Mouse (Mus musculus): Measurements from ENCODE around the gene Dnajb4. TPM values are rescaled to one million over a fixed set of nuclear protein-coding genes. Genes with fewer than 3 reads are reported as not detected.

Gene Dnajb4
- polyA plus RNA-seq, 1 experiment from 2014 or later, result 41.4 TPM

GRCm38 (mm10) chr3:152190679-152191477 is 19.2 kb downstream of the Dnajb4 start:
- H3K27ac ChIP-seq, result peak overlapping the region; percentile 72
- 50% methylated on average over 9 of the region's 9 CpGs for WGBS
- H3K4me2 ChIP-seq, result peak overlapping the region; percentile 55
- 0 out of 2 replicates have a peak, but pooled peaks cover 3% of the 10 kb centered on the region for H3K36me3 ChIP-seq
- H3K27me3 ChIP-seq, result no peaks in the 10 kb centered on the region
- no peaks in the 10 kb centered on the region for H3K9me3 ChIP-seq
- H3K9ac ChIP-seq, result peak overlapping the region; percentile 38
- H3K4me1 ChIP-seq, result peaks cover 29% of the 10 kb centered on the region
- peak overlapping the region; percentile 47 for H3K4me3 ChIP-seq
- no peak for ATAC-seq (ENCODE audit: borderline replicate concordance, extremely low read depth, low FRiP score, low TSS enrichment)

- H3K9ac ChIP-seq, result no peak overlapping the region
- H3K9me3 ChIP-seq, result no peaks in the 10 kb centered on the region
- peak overlapping the region; percentile 4; the same call in 1 of the 2 replicates for H3K4me3 ChIP-seq
- peaks cover 29% of the 10 kb centered on the region for H3K4me1 ChIP-seq
- H3K36me3 ChIP-seq, result peaks cover 18% of the 10 kb centered on the region
- H3K27ac ChIP-seq, result peak overlapping the region; percentile 34; the same call in 1 of the 2 replicates
- ATAC-seq (ENCODE audit: borderline replicate concordance, extremely low read depth, low FRiP score, low TSS enrichment), result no peak
- WGBS, result 29% methylated on average over 4 of the region's 4 CpGs
- peak overlapping the region; percentile 26 for H3K4me2 ChIP-seq
- H3K27me3 ChIP-seq, result no peaks in the 10 kb centered on the region
These were observed 20.8 kb downstream of the Dnajb4 start for GRCm38 (mm10) chr3:152189306-152189705.

- Histone ChIP-seq H3K27ac (no peak overlapping the region), H3K36me3 (peaks cover 33% of the 10 kb centered on the region), H3K4me1 (peaks cover 24% of the 10 kb centered on the region), H3K4me2 (no peak overlapping the region), H3K9ac (no peak overlapping the region), H3K27me3 (no peaks in the 10 kb centered on the region), H3K4me3 (no peak overlapping the region), H3K9me3 (no peaks in the 10 kb centered on the region)
- WGBS, result 53% methylated on average over 6 of the region's 6 CpGs
- ATAC-seq (ENCODE audit: borderline replicate concordance, extremely low read depth, low FRiP score, low TSS enrichment), result no peak
These were observed 24.0 kb downstream of the Dnajb4 start for GRCm38 (mm10) chr3:152186106-152186505.

- Histone ChIP-seq H3K4me2 (no peak overlapping the region), H3K9me3 (no peaks in the 10 kb centered on the region), H3K4me3 (no peak overlapping the region), H3K27ac (no peak overlapping the region), H3K36me3 (peaks cover 35% of the 10 kb centered on the region), H3K27me3 (no peaks in the 10 kb centered on the region), H3K9ac (no peak overlapping the region), H3K4me1 (0 out of 2 replicates have a peak, but pooled peaks cover 2% of the 10 kb centered on the region)
- 84% methylated on average over 9 of the region's 9 CpGs for WGBS
- no peak for ATAC-seq (ENCODE audit: borderline replicate concordance, extremely low read depth, low FRiP score, low TSS enrichment)
These were observed 26.6 kb downstream of the Dnajb4 start for GRCm38 (mm10) chr3:152183522-152183921.

DNA sequence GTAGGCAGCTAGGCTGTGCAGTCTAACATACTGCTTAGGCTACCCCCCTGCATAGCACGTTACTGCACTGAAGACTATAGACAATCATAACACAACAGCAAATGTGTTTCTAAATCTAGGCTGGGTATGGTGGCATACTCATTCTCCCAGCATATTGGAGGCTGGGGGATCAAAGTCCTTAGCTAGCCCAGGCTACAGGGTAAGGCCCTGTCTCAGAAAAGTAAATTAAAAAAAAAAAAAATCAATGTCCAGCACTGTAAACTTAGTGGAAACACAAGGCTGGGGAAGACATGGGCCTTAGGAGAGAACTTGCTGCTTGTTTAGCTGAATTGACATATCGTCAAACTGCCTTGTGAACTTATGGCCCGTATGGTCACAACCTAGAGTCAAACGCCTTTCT is 29.5 kb downstream of the Dnajb4 start:
- H3K27me3 ChIP-seq, result no peaks in the 10 kb centered on the region
- no peak overlapping the region for H3K4me2 ChIP-seq
- no peak overlapping the region for H3K9ac ChIP-seq
- 81% methylated on average over 4 of the region's 4 CpGs for WGBS
- no peak overlapping the region for H3K27ac ChIP-seq
- peaks cover 29% of the 10 kb centered on the region for H3K36me3 ChIP-seq
- no peaks in the 10 kb centered on the region for H3K9me3 ChIP-seq
- no peak overlapping the region for H3K4me3 ChIP-seq
- ATAC-seq (ENCODE audit: borderline replicate concordance, extremely low read depth, low FRiP score, low TSS enrichment), result no peak
- H3K4me1 ChIP-seq, result no peaks in the 10 kb centered on the region

- H3K9ac ChIP-seq, result no peak overlapping the region
- no peaks in the 10 kb centered on the region for H3K9me3 ChIP-seq
- no peak overlapping the region for H3K4me3 ChIP-seq
- no peaks in the 10 kb centered on the region for H3K27me3 ChIP-seq
- peaks cover 16% of the 10 kb centered on the region for H3K36me3 ChIP-seq
- ATAC-seq (ENCODE audit: borderline replicate concordance, extremely low read depth, low FRiP score, low TSS enrichment), result no peak
- no peaks in the 10 kb centered on the region for H3K4me1 ChIP-seq
- no peak overlapping the region for H3K27ac ChIP-seq
- 64% methylated on average over 1 of the region's 1 CpGs for WGBS
- no peak overlapping the region for H3K4me2 ChIP-seq
These were observed 30.8 kb downstream of the Dnajb4 start for GRCm38 (mm10) chr3:152179285-152179684.

- H3K4me3 ChIP-seq, result no peak overlapping the region
- no peaks in the 10 kb centered on the region for H3K27me3 ChIP-seq
- no peaks in the 10 kb centered on the region for H3K9me3 ChIP-seq
- no peak overlapping the region for H3K4me2 ChIP-seq
- no peak overlapping the region for H3K9ac ChIP-seq
- ATAC-seq (ENCODE audit: borderline replicate concordance, extremely low read depth, low FRiP score, low TSS enrichment), result no peak
- no peaks in the 10 kb centered on the region for H3K4me1 ChIP-seq
- H3K36me3 ChIP-seq, result peaks cover 16% of the 10 kb centered on the region
- WGBS, result 86% methylated on average over 4 of the region's 4 CpGs
- H3K27ac ChIP-seq, result no peak overlapping the region
These were observed 31.3 kb downstream of the Dnajb4 start for GRCm38 (mm10) chr3:152178816-152179215.

DNA sequence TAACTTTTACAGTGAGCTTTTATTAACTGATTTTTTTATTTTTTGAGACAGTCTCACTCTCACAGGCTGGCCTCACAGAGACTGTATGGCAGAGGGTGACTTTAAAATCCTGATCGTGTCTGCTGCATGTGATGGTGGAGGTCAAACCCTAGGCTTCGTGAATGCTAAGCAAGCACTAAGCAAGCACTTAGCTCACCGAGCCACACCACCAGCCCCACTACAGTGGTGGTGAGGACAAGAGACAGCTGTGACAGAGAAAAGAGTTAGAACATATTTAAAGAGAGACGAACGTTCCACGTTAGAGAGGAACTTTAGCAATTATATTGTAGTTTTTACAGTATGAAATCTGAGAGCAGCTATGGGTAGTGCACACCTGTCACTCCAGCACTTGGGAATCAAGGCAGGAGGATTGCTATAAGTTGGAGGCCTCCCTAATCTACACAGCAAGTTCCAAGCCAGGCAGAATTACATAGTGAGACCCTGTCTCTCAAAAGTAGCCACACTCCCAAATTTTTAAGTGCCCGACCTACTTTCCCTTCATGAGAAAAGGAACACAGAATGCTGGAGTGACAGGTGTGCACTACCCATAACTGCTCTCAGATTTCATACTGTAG is 37.7 kb downstream of the Dnajb4 start:
- ATAC-seq (ENCODE audit: borderline replicate concordance, extremely low read depth, low FRiP score, low TSS enrichment), result peak; percentile 78
- H3K4me3 ChIP-seq, result no peak overlapping the region
- no peak overlapping the region for H3K9ac ChIP-seq
- peaks cover 30% of the 10 kb centered on the region for H3K4me1 ChIP-seq
- no peaks in the 10 kb centered on the region for H3K36me3 ChIP-seq
- no peaks in the 10 kb centered on the region for H3K9me3 ChIP-seq
- H3K27ac ChIP-seq, result peak overlapping the region; percentile 14
- 21% methylated on average over 7 of the region's 7 CpGs for WGBS
- no peaks in the 10 kb centered on the region for H3K27me3 ChIP-seq
- H3K4me2 ChIP-seq, result no peak overlapping the region

DNA sequence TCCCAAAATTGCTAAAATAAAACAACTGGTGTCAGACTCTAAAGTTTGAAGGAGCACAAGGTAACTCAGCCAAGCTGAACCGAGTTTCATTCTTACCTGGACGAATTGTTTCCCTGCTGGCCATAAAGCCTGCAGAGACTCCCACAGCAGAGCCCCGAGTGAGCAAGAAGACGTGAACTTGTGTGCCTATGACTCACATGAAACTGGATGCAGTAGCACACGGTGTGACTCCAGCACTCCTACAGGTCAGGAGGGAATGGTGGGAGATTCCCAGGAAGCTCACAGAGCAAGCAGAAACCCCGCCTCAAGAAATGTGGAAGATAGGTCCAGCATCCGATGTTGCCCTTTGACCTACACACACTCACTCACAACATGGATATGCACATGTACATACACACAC is 38.2 kb downstream of the Dnajb4 start:
- Histone ChIP-seq H3K4me1 (peaks cover 36% of the 10 kb centered on the region), H3K9ac (no peak overlapping the region), H3K9me3 (no peaks in the 10 kb centered on the region), H3K36me3 (no peaks in the 10 kb centered on the region), H3K27ac (peak overlapping the region; percentile 14), H3K4me3 (no peak overlapping the region), H3K27me3 (no peaks in the 10 kb centered on the region), H3K4me2 (no peak overlapping the region)
- 46% methylated on average over 7 of the region's 7 CpGs for WGBS
- ATAC-seq (ENCODE audit: borderline replicate concordance, extremely low read depth, low FRiP score, low TSS enrichment), result no peak

DNA sequence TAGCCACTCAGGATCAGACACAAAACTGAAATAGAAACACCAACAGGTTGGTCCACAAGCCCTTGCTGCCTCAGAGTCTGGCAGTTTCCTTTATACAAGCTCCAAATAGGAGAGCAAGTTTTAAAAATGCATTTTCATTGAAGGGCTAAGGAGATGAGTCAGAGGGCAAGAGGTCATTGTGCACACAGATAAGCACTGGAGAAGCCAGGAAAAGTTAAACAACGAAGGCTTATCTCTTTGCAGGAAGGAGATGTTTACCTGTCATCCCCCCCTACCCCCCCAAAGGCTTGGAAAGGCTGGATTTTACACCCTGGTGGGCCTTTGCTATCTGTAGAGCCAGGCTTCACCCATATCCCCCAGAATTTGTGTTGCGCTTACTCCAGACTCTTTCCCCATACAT is 38.9 kb downstream of the Dnajb4 start:
- Histone ChIP-seq H3K9ac (no peak overlapping the region), H3K27me3 (no peaks in the 10 kb centered on the region), H3K4me2 (no peak overlapping the region), H3K4me1 (peaks cover 40% of the 10 kb centered on the region), H3K4me3 (no peak overlapping the region), H3K27ac (0 out of 2 replicates have a peak overlapping the region, but pooled peaks have one; percentile 36), H3K36me3 (no peaks in the 10 kb centered on the region), H3K9me3 (no peaks in the 10 kb centered on the region)
- ATAC-seq (ENCODE audit: borderline replicate concordance, extremely low read depth, low FRiP score, low TSS enrichment), result no peak
- WGBS, result 58% methylated on average over 2 of the region's 2 CpGs

- Histone ChIP-seq H3K4me3 (no peak overlapping the region), H3K4me1 (peaks cover 48% of the 10 kb centered on the region), H3K36me3 (no peaks in the 10 kb centered on the region), H3K4me2 (no peak overlapping the region), H3K9me3 (no peaks in the 10 kb centered on the region), H3K9ac (no peak overlapping the region), H3K27ac (0 out of 2 replicates have a peak overlapping the region, but pooled peaks have one; percentile 36), H3K27me3 (peaks cover 4% of the 10 kb centered on the region)
- WGBS, result 0% methylated on average over 1 of the region's 1 CpGs
- peak; percentile 65; the same call in 1 of the 2 replicates for ATAC-seq (ENCODE audit: borderline replicate concordance, extremely low read depth, low FRiP score, low TSS enrichment)
These were observed 39.7 kb downstream of the Dnajb4 start for GRCm38 (mm10) chr3:152170407-152170806.

GRCm38 (mm10) chr3:152168007-152168406 is 42.1 kb downstream of the Dnajb4 start:
- Histone ChIP-seq H3K4me3 (no peak overlapping the region), H3K9me3 (no peaks in the 10 kb centered on the region), H3K27ac (no peak overlapping the region), H3K4me2 (no peak overlapping the region), H3K36me3 (no peaks in the 10 kb centered on the region), H3K9ac (no peak overlapping the region), H3K27me3 (peaks cover 8% of the 10 kb centered on the region), H3K4me1 (peaks cover 54% of the 10 kb centered on the region)
- ATAC-seq (ENCODE audit: borderline replicate concordance, extremely low read depth, low FRiP score, low TSS enrichment), result no peak
- WGBS, result 90% methylated on average over 10 of the region's 10 CpGs
